Mouse (Mus musculus) stomach, postnatal 0 days (tissue): ENCODE data around the gene Ccdc38. TPM values are rescaled to one million over a fixed set of nuclear protein-coding genes. Genes with fewer than 3 reads are reported as not detected.

Experiments used
- ATAC-seq: fragments of 200-750 bp; cut with Nextera tagmentation; 2 replicates; pipeline ENCODE4 v1.8.0; 2017; ENCODE audit not compliant: low FRiP score, low TSS enrichment
- DNase-seq: peaks from one replicate; pipeline ENCODE4 v3.0.0-alpha.2; 2016; ENCODE audit warnings: low spot score
- H3K27ac ChIP-seq: fragments of 300-500 bp; sonication (generic); replicated peaks from 2 replicates; pipeline ENCODE4 v1.5.1; 2014; ENCODE audit warnings: mild to moderate bottlenecking, control low read depth
- H3K27me3 ChIP-seq: fragments of 300-500 bp; sonication (generic); 2 replicates; pipeline ENCODE4 v1.6.1; 2014; ENCODE audit warnings: low read length; ENCODE audit not compliant: control insufficient read depth, insufficient read depth
- H3K36me3 ChIP-seq: fragments of 300-500 bp; sonication (generic); 2 replicates; pipeline ENCODE4 v1.6.1; 2014; ENCODE audit warnings: low read length, mixed read lengths; ENCODE audit not compliant: control insufficient read depth, insufficient read depth
- H3K4me1 ChIP-seq: fragments of 300-500 bp; sonication (generic); replicated peaks from 2 replicates; pipeline ENCODE4 v1.6.1; 2014; ENCODE audit warnings: antibody characterized with exemption; ENCODE audit not compliant: control insufficient read depth, insufficient read depth
- H3K4me2 ChIP-seq: fragments of 300-500 bp; sonication (generic); replicated peaks from 2 replicates; pipeline ENCODE4 v1.6.1; 2014; ENCODE audit warnings: low read depth, mild to moderate bottlenecking, control low read depth, moderate library complexity
- H3K4me3 ChIP-seq: fragments of 300-500 bp; sonication (generic); 2 replicates; pipeline ENCODE4 v1.5.1; 2014; ENCODE audit warnings: low read depth, low read length, control low read depth
- H3K9ac ChIP-seq: fragments of 300-500 bp; sonication (generic); 2 replicates; pipeline ENCODE4 v1.6.1; 2014; ENCODE audit warnings: mild to moderate bottlenecking, low read length, control low read depth, mixed read lengths
- H3K9me3 ChIP-seq: fragments of 300-500 bp; sonication (generic); 2 replicates; pipeline ENCODE4 v1.6.1; 2016; ENCODE audit warnings: low read length; ENCODE audit not compliant: control insufficient read depth
- CTCF ChIP-seq: IDR thresholded peaks from 2 replicates; pipeline ENCODE4 v1.5.1; 2016; ENCODE audit warnings: antibody characterized with exemption, low read depth, mild to moderate bottlenecking, moderate library complexity
- EP300 ChIP-seq: optimal IDR thresholded peaks from 2 replicates; pipeline ENCODE3; 2016; ENCODE audit warnings: antibody characterized with exemption
- WGBS: fragments of 180-500 bp; shearing (Covaris S2); extraction: QIAGEN DNeasy Blood & Tissue Kit; methylation state at CpG from one replicate; pipeline ENCODE4 v1.1.7; 2014; 5-methylcytosine and 5-hydroxymethylcytosine counted together
- polyA plus RNA-seq: library from polyadenylated mRNA; unstranded; fragments of >200 nt; fragmentation: Nextera tagmentation; extraction: Ambion mirVana; gene quantifications from 2 replicates; pipeline ENCODE4 v1.2.1, GENCODE M21; 2015

The Ccdc38 gene
- polyA plus RNA-seq, 1 experiment from 2014 or later, result 0.45 TPM

DNA sequence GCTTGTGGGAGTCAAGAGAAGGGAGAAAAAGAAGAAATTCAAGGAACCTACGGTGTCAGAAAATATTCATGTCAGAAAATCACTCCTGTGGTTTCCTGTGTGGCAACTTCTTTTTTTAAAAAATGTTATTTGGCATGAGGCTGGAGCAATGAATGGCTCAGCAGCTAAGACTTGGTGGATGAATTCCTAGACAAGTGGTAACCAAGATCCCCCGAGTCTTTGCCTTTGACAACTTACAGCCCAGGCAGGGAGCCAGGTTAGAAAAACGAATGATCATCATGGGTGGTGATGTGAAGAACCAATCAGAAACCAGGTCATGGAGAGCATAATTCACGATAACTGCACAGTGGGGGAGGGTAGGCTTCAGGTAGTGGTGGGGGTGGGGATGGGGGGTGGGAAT, 19.4 kb upstream of the Ccdc38 start:
- TF ChIP-seq EP300 (no peak), CTCF (no peak)
- Histone ChIP-seq H3K27ac (no peak overlapping the region), H3K36me3 (no peaks in the 10 kb centered on the region), H3K4me3 (no peak overlapping the region), H3K27me3 (no peaks in the 10 kb centered on the region), H3K9ac (no peak overlapping the region), H3K4me2 (no peak overlapping the region), H3K9me3 (no peaks in the 10 kb centered on the region), H3K4me1 (no peaks in the 10 kb centered on the region)
- DNase-seq (no peak), ATAC-seq (no peak)
- WGBS, result 69% methylated on average over 4 of the region's 4 CpGs

DNA sequence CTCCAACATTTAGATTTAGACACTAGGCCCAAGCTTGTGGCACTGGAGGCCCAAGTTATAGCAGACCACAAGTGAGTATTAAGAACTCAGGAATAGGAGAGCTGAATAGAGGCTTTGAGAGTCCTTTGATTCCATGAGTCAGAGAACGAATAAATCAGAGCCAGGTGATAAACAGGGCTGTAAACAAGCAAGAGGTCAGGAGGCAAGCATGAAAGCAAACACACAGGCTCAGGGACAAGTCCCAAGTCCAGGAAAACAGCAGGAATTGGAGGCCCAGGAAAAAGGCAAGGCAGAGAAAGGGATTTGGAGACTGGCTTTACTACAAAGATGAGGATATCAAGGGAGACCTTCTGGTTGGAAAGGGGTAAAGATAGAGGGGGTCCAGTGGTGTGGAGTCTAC, 15.1 kb upstream of the Ccdc38 start:
- ATAC-seq (no peak), DNase-seq (no peak)
- TF ChIP-seq CTCF (no peak), EP300 (no peak)
- no peaks in the 10 kb centered on the region for H3K9me3 ChIP-seq
- H3K36me3 ChIP-seq, result no peaks in the 10 kb centered on the region
- no peaks in the 10 kb centered on the region for H3K27me3 ChIP-seq
- H3K4me1 ChIP-seq, result no peaks in the 10 kb centered on the region
- H3K4me2 ChIP-seq, result no peak overlapping the region
- no peak overlapping the region for H3K27ac ChIP-seq
- no peak overlapping the region for H3K9ac ChIP-seq
- WGBS, result 49% methylated on average over 1 of the region's 1 CpGs
- H3K4me3 ChIP-seq, result no peak overlapping the region

DNA sequence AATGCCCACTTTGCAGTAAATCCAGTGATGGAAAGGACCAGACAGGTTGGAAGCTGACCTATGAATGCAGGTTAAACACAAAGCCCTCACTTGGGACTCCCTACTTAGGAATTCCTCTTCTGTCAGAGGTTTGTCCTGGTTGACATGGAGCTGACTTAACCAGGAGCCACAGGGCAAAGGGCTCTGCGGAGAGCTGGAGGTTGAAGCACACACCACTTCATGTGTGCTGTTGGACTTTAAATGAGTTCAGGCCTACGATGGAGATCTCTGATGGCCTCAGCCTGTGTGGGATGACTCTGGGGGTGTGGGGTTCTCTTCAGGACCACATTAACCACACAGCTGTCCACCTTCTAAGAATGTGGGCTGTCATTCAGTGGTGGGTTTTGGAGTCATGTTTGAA, 2.1 kb upstream of the Ccdc38 start:
- Histone ChIP-seq H3K27me3 (no peaks in the 10 kb centered on the region), H3K4me1 (peaks cover 3% of the 10 kb centered on the region; the same call in 1 of the 2 replicates), H3K4me3 (no peak overlapping the region), H3K27ac (no peak overlapping the region), H3K36me3 (no peaks in the 10 kb centered on the region), H3K9ac (no peak overlapping the region), H3K9me3 (no peaks in the 10 kb centered on the region), H3K4me2 (no peak overlapping the region)
- ATAC-seq (no peak), DNase-seq (no peak)
- TF ChIP-seq CTCF (no peak), EP300 (no peak)
- WGBS, result 75% methylated on average over 2 of the region's 2 CpGs

DNA sequence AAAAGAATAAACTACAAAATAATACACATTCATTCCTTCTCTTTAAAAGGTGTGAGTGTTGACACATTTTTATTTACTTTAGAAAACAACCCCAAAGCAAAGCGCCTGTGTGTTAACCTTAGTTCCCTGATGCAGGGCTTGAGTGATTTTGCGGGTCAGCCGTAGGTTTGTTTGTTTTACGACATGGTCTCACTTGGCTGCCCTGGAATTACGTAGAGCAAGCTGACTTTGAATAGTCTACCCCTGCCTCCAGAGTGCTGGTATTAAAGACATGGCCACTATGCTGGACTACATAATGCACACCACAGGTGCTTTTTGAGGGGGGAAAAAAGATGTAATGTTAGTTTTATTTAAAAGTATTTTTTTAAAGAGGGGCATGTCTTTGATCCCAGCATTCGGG, 1.6 kb upstream of the Ccdc38 start:
- no peaks in the 10 kb centered on the region for H3K27me3 ChIP-seq
- ATAC-seq (no peak), DNase-seq (no peak)

DNA sequence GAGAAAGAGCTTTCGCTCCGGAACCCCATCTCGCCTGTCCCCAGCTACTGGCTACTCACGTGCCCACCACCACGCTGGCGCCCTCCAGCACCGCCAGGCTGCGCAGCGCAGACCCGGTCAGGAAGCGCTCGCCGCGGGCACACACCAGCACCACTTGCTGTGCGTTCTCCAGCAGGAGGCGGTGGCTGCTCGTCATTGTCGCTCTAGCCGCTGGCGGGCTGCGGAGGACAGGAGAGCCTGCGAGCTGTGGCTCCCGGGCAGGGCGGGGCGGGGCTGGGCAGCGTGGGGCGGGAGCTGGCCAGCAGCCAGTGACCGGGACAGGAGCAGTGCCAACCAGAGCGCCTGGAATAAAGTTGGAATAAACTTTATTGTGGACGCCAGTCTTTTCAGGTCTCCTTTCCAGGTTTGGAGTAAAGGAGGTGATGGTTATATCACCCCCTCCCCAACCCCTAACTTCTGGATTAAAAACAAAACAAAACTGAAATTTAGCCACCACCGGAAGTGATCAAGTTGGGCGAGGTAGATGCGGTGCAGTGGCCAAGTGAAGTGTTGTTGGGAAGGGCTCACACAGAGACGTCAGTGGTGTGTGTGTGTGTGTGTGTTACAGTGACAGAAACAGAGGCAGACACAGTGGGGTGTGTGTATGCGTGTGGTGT, 529 bp upstream of the Ccdc38 start, which contains the start of gene Amdhd1:
Gene Amdhd1 (minus strand): TSS at position 259 of the 656 bp plus-strand sequence.
- H3K4me3 ChIP-seq, result peak within 1 kb of the TSS; percentile 36
- peak within 1 kb of the TSS; percentile 66 for H3K4me2 ChIP-seq
- H3K4me1 ChIP-seq, result peaks cover 3% of the 10 kb centered on the region; the same call in 1 of the 2 replicates
- peak; percentile 95 for ATAC-seq
- H3K27ac ChIP-seq, result no peak within 1 kb of the TSS
- no peaks in the 10 kb centered on the region for H3K27me3 ChIP-seq
- DNase-seq, result peak; percentile 94
- WGBS, result 4% methylated on average over 34 of the region's 35 CpGs
- no peaks in the 10 kb centered on the region for H3K9me3 ChIP-seq
- peak within 1 kb of the TSS; percentile 5 for H3K9ac ChIP-seq
- no peak for TF ChIP-seq EP300
- TF ChIP-seq CTCF, result peak; percentile 87
- H3K36me3 ChIP-seq, result no peaks in the 10 kb centered on the region

More for the DNA sequence above, 1.6 kb upstream of the Ccdc38 start:
- Histone ChIP-seq H3K36me3 (no peaks in the 10 kb centered on the region), H3K9ac (no peak overlapping the region), H3K27ac (no peak overlapping the region), H3K4me2 (no peak overlapping the region), H3K4me1 (peaks cover 3% of the 10 kb centered on the region; the same call in 1 of the 2 replicates), H3K4me3 (no peak overlapping the region), H3K9me3 (no peaks in the 10 kb centered on the region)
- TF ChIP-seq CTCF, result no peak
- no peak for TF ChIP-seq EP300
- WGBS, result 56% methylated on average over 6 of the region's 6 CpGs

DNA sequence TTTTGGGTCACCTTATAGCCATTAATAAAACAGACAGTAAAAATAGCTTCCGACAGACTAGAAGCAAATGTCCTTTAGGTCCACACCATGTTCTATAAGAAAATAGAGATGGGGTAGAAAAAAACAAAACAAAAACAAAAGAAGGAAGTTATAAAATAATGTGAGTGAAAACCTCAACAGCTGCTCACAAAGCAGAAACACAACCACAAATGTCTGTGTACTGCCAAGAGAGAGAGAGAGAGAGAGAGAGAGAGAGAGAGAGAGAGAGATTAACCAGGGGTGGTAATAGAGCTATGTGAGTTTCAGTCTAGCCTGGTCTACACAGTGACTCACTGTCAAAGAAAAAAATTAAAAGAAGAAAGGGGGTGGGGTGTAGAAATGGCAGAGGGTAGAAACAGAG, 1.2 kb downstream of the Ccdc38 start:
- TF ChIP-seq CTCF (no peak), EP300 (no peak)
- H3K4me2 ChIP-seq, result no peak overlapping the region
- H3K9me3 ChIP-seq, result no peaks in the 10 kb centered on the region
- ATAC-seq (no peak), DNase-seq (no peak)
- no peak overlapping the region for H3K27ac ChIP-seq
- no peaks in the 10 kb centered on the region for H3K27me3 ChIP-seq
- no peak overlapping the region for H3K9ac ChIP-seq
- peaks cover 3% of the 10 kb centered on the region; the same call in 1 of the 2 replicates for H3K4me1 ChIP-seq
- H3K4me3 ChIP-seq, result no peak overlapping the region
- WGBS, result 74% methylated on average over 1 of the region's 1 CpGs
- no peaks in the 10 kb centered on the region for H3K36me3 ChIP-seq
